Mouse (Mus musculus) small intestine, adult 2 months (tissue): ENCODE data around the gene Nmt1.

ENCODE experiments used
- CTCF ChIP-seq: fragments of 200-500 bp; IDR thresholded peaks from 2 replicates; pipeline ENCODE4 v1.5.1; 2012; ENCODE audit warnings: low read depth, mild to moderate bottlenecking, control low read depth, inconsistent platforms, low read length, moderate library complexity, mixed read lengths; ENCODE audit not compliant: insufficient replicate concordance, insufficient read length; ENCODE audit errors: extremely low read depth
- POLR2A ChIP-seq: fragments of 200-500 bp; IDR thresholded peaks from 2 replicates; pipeline ENCODE4 v1.6.1; 2012; ENCODE audit warnings: low read depth, mild to moderate bottlenecking, control low read depth, inconsistent platforms, low read length, moderate library complexity

DNA sequence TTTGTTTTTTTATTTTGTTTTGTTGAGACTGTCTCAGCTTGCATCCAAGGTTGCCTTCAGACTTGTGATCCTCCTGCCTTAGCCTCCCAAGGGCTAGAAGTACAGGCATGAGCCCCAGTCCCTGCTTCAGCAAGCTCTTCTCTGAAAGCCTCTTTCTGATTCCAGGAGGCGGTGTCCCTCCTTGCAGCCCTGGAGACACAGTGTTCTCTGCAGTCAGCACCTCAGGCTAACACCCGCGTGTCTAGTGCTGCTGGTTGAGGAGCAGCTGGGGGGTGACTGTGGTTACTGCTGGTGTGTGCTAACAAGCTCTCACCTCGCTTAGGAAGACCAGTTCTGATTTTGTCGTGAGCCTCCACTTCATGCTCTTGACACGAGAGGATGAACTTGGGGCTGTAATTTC is 7.0 kb downstream of the Nmt1 start:
- TF ChIP-seq CTCF: no peak
- TF ChIP-seq POLR2A: no peak
